Mouse (Mus musculus) heart, embryonic 11.5 days (tissue): ENCODE data around the gene Kctd7. TPM values are rescaled to one million over a fixed set of nuclear protein-coding genes. Genes with fewer than 3 reads are reported as not detected.

Experiments
- ATAC-seq: fragments of 200-750 bp; cut with Nextera tagmentation; replicated peaks from 2 replicates; pipeline ENCODE4 v1.8.0; 2017; ENCODE audit warnings: moderate library complexity; ENCODE audit not compliant: insufficient number of reproducible peaks, low FRiP score, low TSS enrichment
- H3K27ac ChIP-seq: fragments of 300-500 bp; sonication (generic); 2 replicates; pipeline ENCODE4 v1.5.1; 2014; ENCODE audit warnings: mild to moderate bottlenecking, low read depth, low read length
- H3K27me3 ChIP-seq: fragments of 300-500 bp; sonication (generic); 2 replicates; pipeline ENCODE4 v1.6.1; 2014; ENCODE audit warnings: mild to moderate bottlenecking, low read length, mixed read lengths; ENCODE audit not compliant: control insufficient read depth, insufficient read depth
- H3K36me3 ChIP-seq: fragments of 300-500 bp; sonication (generic); 2 replicates; pipeline ENCODE4 v1.6.1; 2014; ENCODE audit warnings: mild to moderate bottlenecking, low read length, moderate library complexity, mixed read lengths; ENCODE audit not compliant: control insufficient read depth, insufficient read depth
- H3K4me1 ChIP-seq: fragments of 300-500 bp; sonication (generic); 2 replicates; pipeline ENCODE4 v1.6.1; 2014; ENCODE audit warnings: low read length; ENCODE audit not compliant: control insufficient read depth, insufficient read depth
- H3K4me2 ChIP-seq: fragments of 300-500 bp; sonication (generic); 2 replicates; pipeline ENCODE4 v1.6.1; 2014; ENCODE audit warnings: mild to moderate bottlenecking, moderate library complexity
- H3K4me3 ChIP-seq: fragments of 300-500 bp; sonication (generic); 2 replicates; pipeline ENCODE4 v1.5.1; 2014; ENCODE audit warnings: low read depth, low read length
- H3K9ac ChIP-seq: fragments of 300-500 bp; sonication (generic); 2 replicates; pipeline ENCODE4 v1.6.1; 2014; ENCODE audit warnings: mild to moderate bottlenecking, low read depth, low read length, moderate library complexity
- H3K9me3 ChIP-seq: fragments of 300-500 bp; sonication (generic); replicated peaks from 2 replicates; pipeline ENCODE4 v1.6.1; 2016; ENCODE audit warnings: low read length; ENCODE audit not compliant: control insufficient read depth
- WGBS: fragments of 180-500 bp; shearing (Covaris S2); extraction: QIAGEN DNeasy Blood & Tissue Kit; methylation state at CpG from one replicate; pipeline ENCODE4 v1.1.7; 2014; ENCODE audit not compliant: insufficient replicate concordance; 5-methylcytosine and 5-hydroxymethylcytosine counted together
- polyA plus RNA-seq: library from polyadenylated mRNA; unstranded; fragments of >200 nt; fragmentation: Nextera tagmentation; extraction: Ambion mirVana; gene quantifications from 2 replicates; pipeline ENCODE4 v1.2.1, GENCODE M21; 2014

The Kctd7 gene
- polyA plus RNA-seq = 3.0 and 5.5 TPM in 2 replicates

DNA sequence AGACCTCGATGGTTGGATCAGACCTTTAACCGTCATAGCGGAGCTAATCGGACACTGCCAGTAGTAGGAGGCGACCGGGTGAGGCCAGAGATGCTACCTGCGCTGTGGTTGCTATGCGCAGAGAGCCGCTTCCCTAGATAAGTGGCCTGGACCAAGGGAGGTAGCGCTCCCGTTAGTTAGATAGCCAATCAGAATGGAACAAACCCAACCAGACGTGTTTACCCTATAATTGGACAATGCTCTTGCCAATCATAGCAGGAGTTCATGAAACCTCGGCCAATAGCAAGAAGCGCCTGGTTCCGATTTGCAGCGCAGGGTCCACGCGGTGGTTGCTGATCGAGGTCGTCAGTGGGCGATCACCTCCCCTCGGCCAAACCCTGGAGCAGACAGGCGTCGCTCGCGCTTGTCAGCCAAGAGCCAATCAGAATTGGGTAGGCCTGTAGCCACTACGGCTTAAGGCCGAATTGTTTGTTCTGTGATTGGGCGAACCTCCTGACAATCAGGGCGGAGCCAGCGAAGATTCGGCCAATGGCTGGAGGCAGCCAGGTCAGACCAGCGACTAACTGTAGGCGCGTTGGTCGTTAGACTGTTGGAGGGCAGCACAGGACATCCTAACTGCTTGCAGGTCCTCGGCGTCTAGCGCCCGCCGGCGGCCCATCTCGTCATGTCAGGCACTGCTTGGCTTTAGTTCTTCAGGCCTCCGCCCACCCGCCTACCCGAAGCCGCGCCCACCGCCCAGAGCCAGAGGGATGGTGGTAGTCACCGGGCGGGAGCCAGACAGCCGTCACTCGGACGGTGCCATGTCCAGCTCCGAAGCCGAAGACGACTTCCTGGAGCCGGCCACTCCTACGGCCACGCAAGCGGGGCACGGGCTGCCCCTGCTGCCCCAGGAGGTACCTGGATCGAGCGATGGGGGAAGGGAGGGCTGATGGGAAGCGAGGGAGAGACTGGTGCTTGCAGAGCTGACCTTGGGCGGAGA, at the start of gene Kctd7:
Gene Kctd7 (plus strand): TSS at position 528 of the 979 bp plus-strand sequence.
- peaks cover 9% of the 10 kb centered on the region for H3K4me1 ChIP-seq
- no peaks in the 10 kb centered on the region for H3K9me3 ChIP-seq
- H3K4me3 ChIP-seq = peak within 1 kb of the TSS; percentile 72
- peak; percentile 96 for ATAC-seq
- under 1% methylated on average over 66 of the region's 66 CpGs for WGBS
- H3K27ac ChIP-seq = peak within 1 kb of the TSS; percentile 83
- H3K4me2 ChIP-seq = peak within 1 kb of the TSS; percentile 89
- H3K27me3 ChIP-seq = peaks cover 12% of the 10 kb centered on the region
- H3K36me3 ChIP-seq = no peaks in the 10 kb centered on the region
- H3K9ac ChIP-seq = peak within 1 kb of the TSS; percentile 77

DNA sequence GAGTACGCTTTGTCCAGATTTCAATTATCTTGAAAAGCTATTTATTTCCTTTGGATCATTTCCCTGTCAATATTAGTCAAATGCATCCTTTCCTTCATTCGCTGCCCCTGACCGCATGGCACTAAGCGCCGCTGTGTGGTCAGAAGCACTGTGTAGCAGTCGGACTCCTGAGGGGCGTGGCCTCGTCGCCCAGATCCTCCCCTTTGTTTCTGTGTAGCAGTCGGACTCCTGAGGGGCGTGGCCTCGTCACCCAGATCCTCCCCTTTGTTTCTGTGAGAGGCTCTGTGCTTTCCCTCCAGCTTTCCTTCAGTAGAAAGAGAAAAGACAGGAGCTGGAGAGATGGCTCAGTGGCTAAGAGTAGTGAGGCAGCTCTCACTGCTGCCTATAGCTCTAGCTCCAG, 47.9 kb upstream of the Kctd7 start:
- peaks cover 11% of the 10 kb centered on the region; the same call in 1 of the 2 replicates for H3K4me1 ChIP-seq
- peak; percentile 71; the same call in 1 of the 2 replicates for ATAC-seq
- no peak overlapping the region for H3K27ac ChIP-seq
- H3K9me3 ChIP-seq = no peaks in the 10 kb centered on the region; the same call in 1 of the 2 replicates
- H3K4me3 ChIP-seq = no peak overlapping the region
- H3K4me2 ChIP-seq = no peak overlapping the region
- H3K36me3 ChIP-seq = no peaks in the 10 kb centered on the region
- no peaks in the 10 kb centered on the region for H3K27me3 ChIP-seq
- WGBS = 66% methylated on average over 12 of the region's 12 CpGs
- H3K9ac ChIP-seq = no peak overlapping the region

DNA sequence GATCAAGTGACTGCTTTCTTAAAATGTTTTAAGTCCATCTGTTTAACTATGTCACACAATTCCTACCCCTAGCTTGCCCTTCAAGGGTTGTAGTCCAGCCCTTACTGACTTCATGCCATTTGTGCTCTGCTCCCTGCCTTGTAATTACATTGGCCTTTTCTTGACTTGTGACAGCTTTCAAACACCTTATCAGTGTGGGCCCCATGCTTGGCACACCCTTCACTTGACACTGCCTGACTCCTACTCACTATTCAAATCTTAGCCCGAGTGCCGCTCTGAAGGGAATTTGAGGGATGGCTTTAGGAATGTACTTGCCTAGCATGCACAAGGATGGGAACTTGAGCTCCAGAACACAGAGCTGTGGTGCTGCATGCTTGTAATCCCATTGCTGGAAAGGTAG, 46.8 kb upstream of the Kctd7 start:
- H3K4me1 ChIP-seq = peaks cover 11% of the 10 kb centered on the region; the same call in 1 of the 2 replicates
- H3K9me3 ChIP-seq = no peaks in the 10 kb centered on the region; the same call in 1 of the 2 replicates
- H3K4me2 ChIP-seq = no peak overlapping the region
- WGBS = 24% methylated on average over 2 of the region's 2 CpGs
- no peak overlapping the region for H3K27ac ChIP-seq
- H3K4me3 ChIP-seq = no peak overlapping the region
- H3K9ac ChIP-seq = no peak overlapping the region
- no peaks in the 10 kb centered on the region for H3K36me3 ChIP-seq
- H3K27me3 ChIP-seq = no peaks in the 10 kb centered on the region
- no peak; the same call in 1 of the 2 replicates for ATAC-seq

DNA sequence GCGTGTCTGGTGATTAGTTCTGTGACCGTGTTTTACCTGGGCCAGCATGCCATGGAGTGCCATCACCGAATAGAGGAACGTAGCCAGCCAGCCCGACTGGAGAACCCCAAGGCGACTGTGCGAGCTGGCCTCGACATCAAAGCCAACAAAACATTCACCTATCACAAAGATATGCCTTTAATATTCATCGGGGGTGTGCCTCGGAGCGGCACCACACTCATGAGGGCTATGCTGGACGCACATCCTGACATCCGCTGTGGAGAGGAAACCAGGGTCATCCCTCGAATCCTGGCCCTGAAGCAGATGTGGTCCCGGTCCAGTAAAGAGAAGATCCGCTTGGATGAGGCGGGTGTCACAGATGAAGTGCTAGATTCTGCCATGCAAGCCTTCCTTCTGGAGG, 42.9 kb upstream of the Kctd7 start:
- Histone ChIP-seq H3K9ac (no peak overlapping the region), H3K9me3 (no peaks in the 10 kb centered on the region; the same call in 1 of the 2 replicates), H3K36me3 (no peaks in the 10 kb centered on the region), H3K27me3 (no peaks in the 10 kb centered on the region), H3K4me3 (no peak overlapping the region), H3K4me2 (no peak overlapping the region), H3K4me1 (peaks cover 11% of the 10 kb centered on the region; the same call in 1 of the 2 replicates), H3K27ac (no peak overlapping the region)
- 92% methylated on average over 17 of the region's 17 CpGs for WGBS
- ATAC-seq = no peak

DNA sequence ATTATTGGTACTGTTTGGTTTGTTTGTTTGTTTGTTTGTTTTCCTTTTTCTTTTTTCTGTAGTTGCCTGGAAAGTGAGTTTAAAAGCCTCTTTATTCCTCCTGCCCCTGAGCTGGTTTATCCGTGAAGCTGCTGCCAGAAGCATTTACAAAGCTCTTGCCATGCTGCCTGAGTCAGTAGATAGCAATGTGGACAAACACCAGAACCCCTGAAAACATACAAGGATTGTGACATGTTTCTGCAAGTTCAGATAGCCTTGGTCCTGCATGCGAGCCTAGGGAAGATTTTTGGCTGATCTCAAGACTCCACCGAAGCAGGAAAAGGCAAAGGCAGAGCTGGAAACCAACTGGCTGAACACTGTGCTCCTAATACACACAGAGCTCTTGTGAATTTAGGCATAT, 35.3 kb upstream of the Kctd7 start:
- 55% methylated on average over 3 of the region's 3 CpGs for WGBS
- H3K27ac ChIP-seq = no peak overlapping the region
- H3K9ac ChIP-seq = no peak overlapping the region
- H3K27me3 ChIP-seq = no peaks in the 10 kb centered on the region
- no peaks in the 10 kb centered on the region; the same call in 1 of the 2 replicates for H3K36me3 ChIP-seq
- no peak overlapping the region for H3K4me2 ChIP-seq
- ATAC-seq = no peak
- no peak overlapping the region for H3K4me3 ChIP-seq
- H3K9me3 ChIP-seq = no peaks in the 10 kb centered on the region
- no peaks in the 10 kb centered on the region for H3K4me1 ChIP-seq

DNA sequence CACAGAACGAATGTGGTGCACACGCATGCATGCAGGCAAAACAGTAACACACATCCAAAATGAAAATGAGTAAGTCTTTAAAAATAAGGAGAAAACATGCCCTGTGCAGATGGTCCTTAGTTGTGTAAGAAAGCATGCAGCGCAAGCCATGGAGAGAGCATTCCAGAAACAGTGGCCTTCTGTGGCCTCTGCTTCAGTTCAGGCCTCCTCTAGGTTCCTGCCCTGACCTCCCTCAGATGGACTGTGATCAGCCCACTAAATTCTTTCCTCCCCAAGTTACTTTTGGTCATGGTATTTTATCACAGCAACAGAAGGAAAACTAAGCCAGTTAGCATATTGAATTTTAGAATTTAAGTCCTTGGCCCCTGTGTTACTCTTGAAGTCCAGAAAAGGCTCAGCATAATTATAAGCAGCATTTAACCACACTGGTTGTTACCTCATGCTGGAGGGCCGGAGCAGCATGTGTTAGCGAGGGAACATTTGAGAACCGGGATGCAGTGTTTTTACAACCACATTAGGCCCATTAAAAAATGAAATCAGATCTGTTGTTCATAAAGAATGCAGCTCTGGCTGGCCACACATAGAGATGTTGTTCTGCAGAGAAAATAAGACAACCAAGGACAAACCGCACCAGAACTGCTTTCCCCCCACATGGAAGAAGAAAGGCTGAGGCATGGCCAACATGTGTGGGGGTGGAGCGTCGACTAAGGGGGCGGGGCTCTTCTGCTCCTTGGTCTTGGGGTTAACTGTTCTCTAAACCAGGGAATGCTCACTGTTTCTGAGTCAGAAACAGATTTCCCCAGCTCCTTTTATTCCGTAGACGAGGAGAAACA, 33.8 kb upstream of the Kctd7 start:
- Histone ChIP-seq H3K9ac (no peak overlapping the region), H3K4me2 (no peak overlapping the region), H3K4me1 (no peaks in the 10 kb centered on the region), H3K9me3 (no peaks in the 10 kb centered on the region), H3K36me3 (no peaks in the 10 kb centered on the region; the same call in 1 of the 2 replicates), H3K27me3 (no peaks in the 10 kb centered on the region), H3K4me3 (no peak overlapping the region), H3K27ac (no peak overlapping the region)
- WGBS = 83% methylated on average over 12 of the region's 12 CpGs
- no peak for ATAC-seq

- H3K27ac ChIP-seq = no peak overlapping the region
- no peak overlapping the region for H3K9ac ChIP-seq
- no peaks in the 10 kb centered on the region for H3K4me1 ChIP-seq
- no peak overlapping the region for H3K4me2 ChIP-seq
- ATAC-seq = no peak
- H3K27me3 ChIP-seq = no peaks in the 10 kb centered on the region
- H3K4me3 ChIP-seq = no peak overlapping the region
- H3K9me3 ChIP-seq = no peaks in the 10 kb centered on the region
- H3K36me3 ChIP-seq = no peaks in the 10 kb centered on the region; the same call in 1 of the 2 replicates
Measured at GRCm38 (mm10) chr5:130112653-130113052, 32.0 kb upstream of the Kctd7 start.

DNA sequence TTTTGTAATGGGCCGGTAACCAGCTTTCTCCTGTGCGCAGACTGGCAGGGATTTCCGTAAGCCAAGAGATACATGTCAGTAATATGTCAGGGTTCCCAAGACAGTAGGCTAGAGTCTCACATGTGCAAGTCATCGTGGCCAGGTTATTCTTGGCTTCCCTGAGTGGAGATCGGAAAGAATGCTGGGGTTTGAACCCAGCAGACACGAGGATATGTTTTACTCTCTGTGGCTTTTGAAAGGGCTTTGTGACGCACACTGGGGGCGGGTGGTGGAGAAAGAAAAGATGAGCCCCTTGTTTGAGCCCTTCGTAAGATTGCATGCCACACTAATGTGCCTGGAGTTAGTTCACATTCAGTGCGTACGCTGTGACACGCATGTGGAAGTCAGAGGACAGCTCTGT, 28.5 kb upstream of the Kctd7 start:
- WGBS = 83% methylated on average over 12 of the region's 12 CpGs
- H3K36me3 ChIP-seq = no peaks in the 10 kb centered on the region
- H3K4me1 ChIP-seq = no peaks in the 10 kb centered on the region; the same call in 1 of the 2 replicates
- ATAC-seq = no peak
- no peaks in the 10 kb centered on the region for H3K27me3 ChIP-seq
- H3K4me2 ChIP-seq = no peak overlapping the region
- no peaks in the 10 kb centered on the region for H3K9me3 ChIP-seq
- no peak overlapping the region for H3K27ac ChIP-seq
- H3K9ac ChIP-seq = no peak overlapping the region
- no peak overlapping the region for H3K4me3 ChIP-seq
